Mouse (Mus musculus): ENCODE measurements around the gene Gm7247. TPM values are rescaled to one million over a fixed set of nuclear protein-coding genes. Genes with fewer than 3 reads are reported as not detected.
"Not testable (repeated sequence)": the region's sequence is repeated elsewhere in the genome, so short reads cannot be mapped to it uniquely, and the experiment has no call there.

The Gm7247 gene
- total RNA-seq, 2 experiments from 2014 or later = not detected

DNA sequence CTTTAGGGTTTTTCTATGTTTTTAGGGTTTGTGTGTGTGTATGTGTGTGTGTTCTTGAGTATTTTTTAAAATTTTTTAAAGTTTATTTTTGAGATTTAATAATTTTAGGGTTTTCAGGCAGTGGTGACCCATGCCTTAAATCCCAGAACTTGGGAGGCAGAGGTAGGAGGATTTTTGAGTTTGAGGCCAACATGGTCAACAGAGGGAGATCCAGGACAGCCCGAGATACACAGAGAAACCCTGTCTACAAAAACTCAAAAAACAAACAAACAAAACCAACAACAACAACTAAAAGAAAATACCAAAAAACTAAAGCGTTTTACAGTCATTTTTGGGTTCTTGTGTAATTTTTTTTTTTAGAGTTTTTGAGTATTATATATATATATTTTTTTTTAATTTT lies 134.2 kb downstream of the Gm7247 start:
- DNase-seq = no peak

DNA sequence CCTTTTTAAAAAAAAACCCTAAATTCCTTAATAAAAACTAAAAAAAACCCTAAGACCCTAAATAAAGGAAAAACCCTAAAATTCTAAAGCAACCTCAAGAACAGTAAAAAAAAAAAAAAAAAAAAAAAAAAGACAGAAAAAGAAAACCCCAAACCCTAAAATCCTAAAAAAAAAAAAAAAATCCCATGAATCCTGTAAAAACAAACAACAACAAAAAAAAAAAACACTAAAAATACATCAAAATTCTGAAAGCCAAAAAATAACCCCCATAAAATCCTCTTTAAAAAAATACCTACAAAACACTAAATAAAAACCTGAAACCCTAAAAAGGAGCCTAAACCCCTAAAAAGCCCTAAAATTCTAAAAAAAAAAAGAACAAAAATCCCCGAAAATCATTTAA lies 135.4 kb downstream of the Gm7247 start:
- DNase-seq = no peak

DNA sequence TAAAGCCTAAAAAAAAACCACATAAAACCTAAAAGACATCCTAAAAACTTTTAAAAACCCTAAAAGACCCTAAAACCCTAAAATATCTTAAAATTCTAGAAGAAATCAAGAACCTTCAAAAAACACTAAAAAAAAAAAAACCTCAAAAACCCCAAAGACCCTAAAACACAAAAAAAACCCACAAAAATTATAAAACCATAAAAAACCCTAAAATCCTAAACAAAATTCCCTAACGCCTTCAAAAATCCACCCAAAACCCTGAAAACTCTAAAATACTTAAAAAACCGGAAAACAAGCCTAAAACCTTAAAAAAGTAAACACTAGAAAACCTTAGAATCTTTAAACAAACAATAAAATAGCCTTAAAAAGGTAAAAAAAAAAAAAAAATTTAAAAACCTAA lies 136.4 kb downstream of the Gm7247 start:
- no peak for DNase-seq

DNA sequence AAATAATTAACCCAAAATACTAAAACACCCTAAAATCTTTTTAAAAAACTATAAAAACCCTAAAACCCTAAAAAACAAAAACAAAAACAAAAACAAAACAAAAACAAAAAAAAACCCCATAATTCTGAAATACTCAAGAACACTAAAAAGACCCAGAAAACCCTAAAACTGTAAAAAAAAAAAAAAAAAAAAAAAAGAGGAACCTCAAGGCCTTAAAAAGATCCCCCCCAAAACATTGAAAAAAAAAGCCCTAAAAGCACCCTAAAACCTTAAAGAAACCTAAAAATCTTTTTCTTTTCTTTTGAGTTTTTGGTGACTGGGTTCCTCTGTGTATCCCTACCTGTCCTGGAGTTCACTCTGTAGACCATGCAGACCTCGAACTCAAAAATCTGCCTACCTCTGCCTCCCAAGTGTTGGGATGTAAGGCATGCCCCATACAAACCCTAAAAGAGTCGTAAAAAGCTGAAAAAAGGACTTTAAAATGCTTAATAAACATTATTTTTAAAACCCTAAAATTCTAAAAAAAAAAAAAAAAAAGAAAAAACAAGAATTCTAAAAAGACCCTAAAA lies 138.2 kb downstream of the Gm7247 start:
- no peak for DNase-seq

DNA sequence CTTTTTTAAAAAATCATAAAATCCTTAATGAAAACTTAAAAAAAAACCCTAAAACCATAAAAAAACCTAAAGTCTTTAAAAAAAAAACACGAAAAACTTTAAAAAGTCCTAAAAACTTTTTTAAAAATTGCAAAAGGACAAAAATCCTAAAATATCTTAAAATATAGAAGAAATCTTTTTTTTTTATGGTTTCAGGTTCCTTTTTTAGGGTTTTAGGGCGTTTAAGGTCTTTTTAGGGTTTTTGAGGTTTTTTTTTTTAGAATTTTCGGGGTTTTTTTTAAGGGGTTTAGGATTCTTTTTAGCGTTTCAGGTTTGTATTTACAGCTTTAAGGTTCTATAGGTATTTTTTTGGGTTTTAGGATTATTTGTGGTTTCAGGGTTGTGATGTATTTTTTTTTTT lies 138.9 kb downstream of the Gm7247 start:
- DNase-seq = no peak

DNA sequence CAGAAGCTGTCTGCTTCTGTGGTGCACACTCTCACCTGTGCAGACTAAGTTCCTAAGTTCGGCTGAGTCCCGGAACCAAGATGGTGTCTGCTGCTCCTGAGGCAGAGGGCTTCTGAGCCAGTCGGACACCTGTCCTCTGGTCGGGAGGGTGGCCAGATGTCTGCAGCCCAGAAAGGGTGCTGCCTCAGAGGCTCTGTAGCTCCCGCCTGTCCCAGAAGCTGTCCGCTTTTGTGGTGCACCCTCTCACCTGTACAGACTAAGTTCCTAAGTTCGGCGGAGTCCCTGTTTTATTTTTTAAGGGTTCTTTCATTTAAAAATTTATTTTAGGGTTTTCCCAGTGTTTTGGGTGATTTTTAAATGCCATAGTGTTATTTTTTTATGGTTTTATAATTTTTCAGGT lies 145.9 kb downstream of the Gm7247 start:
- no peak for DNase-seq

DNA sequence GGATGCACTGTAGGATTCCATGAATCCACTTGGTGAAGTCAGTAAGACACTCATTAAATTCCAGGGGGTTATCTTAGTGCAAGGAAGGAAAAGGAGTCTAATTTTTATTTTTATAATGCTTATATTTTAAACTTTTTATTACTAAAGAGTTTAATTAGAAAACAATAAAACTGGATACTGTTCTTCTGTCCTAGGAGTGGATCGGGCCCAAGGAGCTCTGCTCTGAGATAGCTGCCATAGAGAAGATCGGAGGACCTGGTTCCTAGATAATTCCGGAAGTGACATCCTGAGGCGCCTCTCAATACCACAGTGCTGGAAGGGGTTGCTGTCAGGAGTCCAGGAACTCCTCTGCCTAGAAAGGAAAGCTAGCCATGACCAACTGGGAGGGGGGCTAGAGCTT lies 190.9 kb downstream of the Gm7247 start, which contains the start of gene Gm5622:
TSS of gene Gm5622 (plus strand) at position 301 of the 400 bp plus-strand sequence.
- DNase-seq = no peak

DNA sequence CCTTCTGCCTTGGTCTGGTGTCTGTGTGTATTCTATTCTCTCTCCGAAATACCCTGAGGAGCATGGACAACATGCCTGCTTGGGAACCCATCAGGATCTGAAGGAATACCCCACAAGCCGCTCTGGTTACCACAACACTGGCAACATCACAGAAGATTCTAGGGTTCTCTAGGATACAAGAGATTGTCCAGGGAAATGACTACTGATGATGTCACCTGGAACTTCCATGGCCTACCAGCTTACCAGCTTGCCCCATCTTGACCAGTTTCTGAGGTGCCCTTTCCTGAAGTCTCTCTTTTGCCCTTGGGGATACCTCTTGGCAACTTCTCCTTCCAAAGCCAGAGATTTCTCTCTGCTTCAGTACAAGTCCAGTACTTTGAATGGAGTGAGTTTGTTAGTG lies 212.4 kb downstream of the Gm7247 start, which contains the start of gene Gm17175:
TSS of gene Gm17175 (minus strand) at position 101 of the 400 bp plus-strand sequence.
- not testable (repeated sequence) for DNase-seq

DNA sequence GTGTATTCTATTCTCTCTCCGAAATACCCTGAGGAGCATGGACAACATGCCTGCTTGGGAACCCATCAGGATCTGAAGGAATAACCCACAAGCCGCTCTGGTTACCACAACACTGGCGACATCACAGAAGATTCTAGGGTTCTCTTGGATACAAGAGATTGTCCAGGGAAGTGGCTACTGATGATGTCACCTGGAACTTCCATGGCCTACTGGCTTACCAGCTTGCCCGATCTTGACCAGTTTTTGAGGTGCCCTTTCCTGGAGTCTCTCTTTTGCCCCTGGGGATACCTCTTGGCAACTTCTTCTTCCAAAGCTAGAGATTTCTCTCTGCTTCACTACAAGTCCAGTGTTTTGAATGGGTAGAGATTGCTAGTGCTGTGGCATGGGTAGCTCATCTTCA lies 230.5 kb downstream of the Gm7247 start, which contains the start of gene Gm17174:
TSS of gene Gm17174 (minus strand) at position 101 of the 400 bp plus-strand sequence.
- DNase-seq = not testable (repeated sequence)

DNA sequence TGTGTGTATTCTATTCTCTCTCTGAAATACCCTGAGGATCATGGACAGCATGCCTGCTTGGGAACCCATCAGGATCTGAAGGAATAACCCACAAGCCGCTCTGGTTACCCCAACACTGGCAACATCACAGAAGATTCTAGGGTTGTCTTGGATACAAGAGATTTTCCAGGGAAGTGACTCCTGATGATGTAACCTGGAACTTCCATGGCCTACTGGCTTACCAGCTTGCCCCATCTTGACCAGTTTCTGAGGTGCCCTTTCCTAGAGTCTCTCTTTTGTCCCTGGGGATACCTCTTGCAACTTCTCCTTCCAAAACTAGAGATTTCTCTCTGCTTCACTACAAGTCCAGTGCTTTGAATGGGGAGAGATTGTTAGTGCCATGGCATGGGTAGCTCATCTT lies 249.7 kb downstream of the Gm7247 start, which contains the start of gene Gm17078:
TSS of gene Gm17078 (minus strand) at position 101 of the 400 bp plus-strand sequence.
- no peak for DNase-seq

Other genes starting within 250 kb of the Gm7247 start
- not detected for gene Eddm3b, start 247.3 kb upstream of the Gm7247 start, total RNA-seq (2021)
- 1 to 10 TPM in 1 of 2 experiments, under 1 TPM in 1; 0.65 to 1.2 TPM for gene Rnase6, start 237.8 kb upstream of the Gm7247 start, total RNA-seq (2021)
- 1 to 10 TPM in 1 of 2 experiments, under 1 TPM in 1; 0.89 to 1.3 TPM for gene Rnase1, start 215.0 kb upstream of the Gm7247 start, total RNA-seq (2021)
- gene Rnase2b, start 199.5 kb upstream of the Gm7247 start, total RNA-seq (2021) = not detected
- not detected for gene Ang2, start 162.6 kb upstream of the Gm7247 start, total RNA-seq (2021)
- gene Ear14, start 158.4 kb upstream of the Gm7247 start, total RNA-seq (2021) = not detected
- gene Rnase2a, start 105.6 kb upstream of the Gm7247 start, total RNA-seq (2021) = 1 to 10 TPM; 1.9 to 4.1 TPM
- gene Vmn2r88, start 49.1 kb downstream of the Gm7247 start, total RNA-seq (2021) = not detected
- gene Vmn2r89, start 90.1 kb downstream of the Gm7247 start, total RNA-seq (2021) = not detected
- gene Gm5622, start 191.0 kb downstream of the Gm7247 start, total RNA-seq (2021) = not detected
- not detected for gene Gm17175, start 212.3 kb downstream of the Gm7247 start, total RNA-seq (2021)
- not detected for gene Gm17174, start 230.4 kb downstream of the Gm7247 start, total RNA-seq (2021)
- not detected for gene Gm17078, start 249.6 kb downstream of the Gm7247 start, total RNA-seq (2021)

Data from heart, adult 18-20 months (tissue).